Mouse (Mus musculus): ENCODE data around the gene Trim38.

Trim38 gene

GRCm38 (mm10) chr13:23836630-23837029, 66.9 kb downstream of the Trim38 start:
- DNase-seq (ENCODE audit: low spot score) = no peak

GRCm38 (mm10) chr13:23839308-23839707, 69.6 kb downstream of the Trim38 start, which contains the start of gene Slc17a3:
Slc17a3 (plus strand) TSS chr13:23839434.
- DNase-seq (ENCODE audit: low spot score) = no peak

All from urinary bladder, postnatal 25 days (tissue).